Mouse (Mus musculus) spleen, adult 2 months (tissue): Measurements from ENCODE around the gene Msmb.

ENCODE experiments used
- CTCF ChIP-seq: fragments of 200-500 bp; IDR thresholded peaks from 2 replicates; pipeline ENCODE4 v1.5.1; 2011; ENCODE audit warnings: mild to moderate bottlenecking, inconsistent platforms; ENCODE audit not compliant: insufficient read depth, insufficient read length, insufficient replicate concordance; ENCODE audit errors: extremely low read depth
- POLR2A ChIP-seq: fragments of 200-500 bp; IDR thresholded peaks from 2 replicates; pipeline ENCODE4 v1.6.1; 2011; ENCODE audit warnings: low read depth, low read length, inconsistent platforms

DNA sequence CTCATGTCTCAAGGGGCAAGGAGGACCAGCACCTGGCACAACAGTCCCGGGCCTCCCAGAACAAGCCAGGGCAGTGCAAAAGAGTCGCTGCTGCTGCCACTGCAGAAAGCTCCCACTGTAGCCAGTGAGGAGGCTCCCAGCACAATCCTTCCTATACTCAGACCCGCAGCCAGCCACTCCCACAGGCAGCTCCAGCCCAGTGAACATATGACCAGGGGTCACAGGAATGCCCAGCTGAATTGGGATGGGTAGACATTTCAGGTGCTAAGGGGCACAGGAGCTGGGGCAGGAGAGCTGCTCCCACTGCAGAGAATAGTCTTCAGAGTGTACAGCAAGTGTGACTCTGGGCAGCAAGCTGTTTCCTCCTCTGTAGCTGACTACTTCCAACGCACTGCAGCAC lies 3.6 kb downstream of the Msmb start:
- TF ChIP-seq POLR2A (no peak), CTCF (no peak)
